Mouse (Mus musculus): ENCODE measurements around the gene Sez6. TPM values are rescaled to one million over a fixed set of nuclear protein-coding genes. Genes with fewer than 3 reads are reported as not detected.
A peak's percentile ranks its signal among the peaks of the same experiment; 100 is the strongest.

Gene Sez6
- total and polyA plus RNA-seq, 3 experiments, result 0.04 TPM; not detected in 2

GRCm38 (mm10) chr11:77966037-77966391 lies 35.4 kb downstream of the Sez6 start:
- no peak for DNase-seq (ENCODE audit: extremely low read depth)
- in situ Hi-C loops (cut with MboI; ENCODE audit: low pct_ligation_motif_present, low pct_unique_long_range_greater_than_20kb, low sequenced_read_pairs), result no loop called here
- no peak overlapping the region for H3K27ac ChIP-seq (ENCODE audit: insufficient read depth, low read depth)
- no peak for TF ChIP-seq KAT2A (IDR thresholded peaks at IDR 0.05; ENCODE audit: insufficient replicate concordance, low read length)
- H3K4me1 ChIP-seq (ENCODE audit: control insufficient read depth in 1 of 2, insufficient read depth in 2 of 2), result no peaks in the 10 kb centered on the region
- no peaks in the 10 kb centered on the region for H3K36me3 ChIP-seq (replicated peaks in 1 of 2; ENCODE audit: control insufficient read depth in 1 of 2, insufficient read depth in 1 of 2, low read length in 1 of 2)
- H3K27me3 ChIP-seq (replicated peaks), result peaks cover 29% of the 10 kb centered on the region
- H3K4me3 ChIP-seq (replicated peaks in 1 of 3; ENCODE audit: low read depth in 2 of 3, low read length in 2 of 3, poor library complexity in 1 of 3), result no peak overlapping the region
- dilution Hi-C loops (cut with MboI; ENCODE audit: extremely low pct_ligation_motif_present, extremely low pct_unique_long_range_greater_than_20kb, low sequenced_read_pairs), result no loop called here
- no peaks in the 10 kb centered on the region for H3K79me2 ChIP-seq (replicated peaks; ENCODE audit: control insufficient read depth, extremely low read depth, insufficient read depth, poor library complexity, severe bottlenecking)
- H3K9me3 ChIP-seq (replicated peaks; ENCODE audit: low read length), result peaks cover 8% of the 10 kb centered on the region
- no peak overlapping the region for H3K4me2 ChIP-seq (ENCODE audit: insufficient read depth, low read depth, poor library complexity, severe bottlenecking)
- no peak overlapping the region for H3K9ac ChIP-seq (ENCODE audit: insufficient read depth, low read depth)

GRCm38 (mm10) chr11:77967114-77967513 lies 36.5 kb downstream of the Sez6 start:
- Histone ChIP-seq H3K27me3 (replicated peaks) (peaks cover 33% of the 10 kb centered on the region), H3K27ac (ENCODE audit: insufficient read depth, low read depth) (no peak overlapping the region), H3K79me2 (replicated peaks; ENCODE audit: control insufficient read depth, extremely low read depth, insufficient read depth, poor library complexity, severe bottlenecking) (no peaks in the 10 kb centered on the region), H3K9ac (ENCODE audit: insufficient read depth, low read depth) (no peak overlapping the region), H3K36me3 (replicated peaks in 1 of 2; ENCODE audit: control insufficient read depth in 1 of 2, insufficient read depth in 1 of 2, low read length in 1 of 2) (no peaks in the 10 kb centered on the region), H3K4me2 (ENCODE audit: insufficient read depth, low read depth, poor library complexity, severe bottlenecking) (no peak overlapping the region), H3K9me3 (replicated peaks; ENCODE audit: low read length) (peaks cover 8% of the 10 kb centered on the region), H3K4me3 (replicated peaks in 1 of 3; ENCODE audit: low read depth in 2 of 3, low read length in 2 of 3, poor library complexity in 1 of 3) (no peak overlapping the region), H3K4me1 (ENCODE audit: control insufficient read depth in 1 of 2, insufficient read depth in 2 of 2) (no peaks in the 10 kb centered on the region)
- in situ Hi-C loops (cut with MboI; ENCODE audit: low pct_ligation_motif_present, low pct_unique_long_range_greater_than_20kb, low sequenced_read_pairs) (no loop called here), dilution Hi-C loops (cut with MboI; ENCODE audit: extremely low pct_ligation_motif_present, extremely low pct_unique_long_range_greater_than_20kb, low sequenced_read_pairs) (no loop called here)
- no peak for TF ChIP-seq ZMIZ1 (IDR thresholded peaks at IDR 0.05; ENCODE audit: low read depth, low read length)
- TF ChIP-seq ZC3H11A (IDR thresholded peaks at IDR 0.05; ENCODE audit: low read depth, low read length), result peak; percentile 93
- no peak for TF ChIP-seq MXI1 (IDR thresholded peaks at IDR 0.05; ENCODE audit: low read depth, low read length)
- TF ChIP-seq MEF2A (IDR thresholded peaks at IDR 0.05; ENCODE audit: borderline replicate concordance, low read depth, low read length), result 0 out of 2 replicates have a peak, but pooled peaks have one; percentile 23
- TF ChIP-seq KAT2A (IDR thresholded peaks at IDR 0.05; ENCODE audit: insufficient replicate concordance, low read length), result no peak
- peak; percentile 93 for TF ChIP-seq SMC3 (IDR thresholded peaks at IDR 0.05; ENCODE audit: low read depth, low read length)
- no peak for TF ChIP-seq POLR2AphosphoS2 (IDR thresholded peaks at IDR 0.05; ENCODE audit: low read depth, low read length)
- TF ChIP-seq RAD21 (IDR thresholded peaks at IDR 0.05; ENCODE audit: low read depth, low read length), result peak; percentile 96
- 0 out of 2 replicates have a peak, but pooled peaks have one; percentile 28 for TF ChIP-seq JUND (conservative IDR thresholded peaks at IDR 0.05; ENCODE audit: low read depth, low read length)
- no peak for TF ChIP-seq MAFK (IDR thresholded peaks at IDR 0.05; ENCODE audit: insufficient replicate concordance, low read length)
- TF ChIP-seq POLR2A (IDR thresholded peaks at IDR 0.05; ENCODE audit: low read depth, low read length), result no peak
- TF ChIP-seq NELFE (IDR thresholded peaks at IDR 0.05; ENCODE audit: low read depth, low read length), result no peak; the same call in 1 of the 2 replicates
- TF ChIP-seq NRF1 (IDR thresholded peaks at IDR 0.05; ENCODE audit: low read depth, low read length), result 0 out of 2 replicates have a peak, but pooled peaks have one; percentile 11
- no peak for TF ChIP-seq HCFC1 (IDR thresholded peaks at IDR 0.05; ENCODE audit: low read depth, low read length)
- TF ChIP-seq UBTF (IDR thresholded peaks at IDR 0.05; ENCODE audit: low read depth, low read length), result no peak
- peak; percentile 93 to 97 for TF ChIP-seq CTCF (conservative IDR thresholded peaks at IDR 0.05 in 1 of 2, IDR thresholded peaks at IDR 0.05 in 1 of 2; ENCODE audit: low read depth in 2 of 2, low read length in 2 of 2)
- TF ChIP-seq TBP (conservative IDR thresholded peaks at IDR 0.05; ENCODE audit: low read depth, low read length), result no peak
- TF ChIP-seq CHD2 (IDR thresholded peaks at IDR 0.05; ENCODE audit: low read length), result no peak
- no peak for TF ChIP-seq IRF4 (IDR thresholded peaks at IDR 0.05; ENCODE audit: low read depth, low read length)
- no peak for TF ChIP-seq E2F4 (IDR thresholded peaks at IDR 0.05; ENCODE audit: insufficient replicate concordance, low read depth, low read length)
- no peak for TF ChIP-seq MAX (IDR thresholded peaks at IDR 0.05; ENCODE audit: low read length)
- TF ChIP-seq PAX5 (IDR thresholded peaks at IDR 0.05; ENCODE audit: low read length), result no peak
- TF ChIP-seq USF2 (conservative IDR thresholded peaks at IDR 0.05; ENCODE audit: low read depth, low read length), result no peak
- peak; percentile 78 for DNase-seq (ENCODE audit: extremely low read depth)
